Mouse (Mus musculus) CD4-positive helper T cell, adult 2 months (primary cell): ENCODE measurements around the gene Ppp1r1a.

Source experiments
- DNase-seq: peaks from one replicate; pipeline ENCODE4 v3.0.0-alpha.2; 2012; ENCODE audit warnings: low read depth, missing footprints, low spot score

Gene Ppp1r1a

GRCm38 (mm10) chr15:103537822-103538213 lies at the start of gene Ppp1r1a:
Gene Ppp1r1a (minus strand): TSS chr15:103538003.
- no peak for DNase-seq

- DNase-seq = no peak
Measured at GRCm38 (mm10) chr15:103585876-103586275, 48.1 kb upstream of the Ppp1r1a start.

DNA sequence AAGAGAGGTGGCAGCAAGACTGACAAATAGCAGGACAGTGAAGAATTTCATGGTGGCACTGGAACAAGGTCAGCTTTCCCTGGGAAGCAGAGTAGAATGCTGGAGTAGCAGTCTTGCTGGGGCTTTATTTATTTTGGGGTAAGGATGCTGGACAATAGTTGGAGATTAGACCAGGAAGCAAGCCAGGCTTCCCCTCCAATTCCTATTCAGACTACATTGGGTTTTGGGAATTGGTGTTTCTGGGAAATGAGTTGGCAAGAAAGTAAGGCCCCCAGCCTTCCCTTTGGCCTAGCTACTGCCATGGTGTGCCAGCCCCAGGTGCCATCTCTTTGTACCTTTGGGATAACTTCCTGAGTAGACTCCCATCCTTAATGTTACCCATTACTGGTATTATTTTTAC lies 27.2 kb upstream of the Ppp1r1a start, which contains the start of gene Glycam1:
Gene Glycam1, minus strand, starts transcription at position 101 of the 400 bp plus-strand sequence.
- no peak for DNase-seq

GRCm38 (mm10) chr15:103552096-103552690 lies 14.4 kb upstream of the Ppp1r1a start:
- DNase-seq = peak; percentile 39

DNA sequence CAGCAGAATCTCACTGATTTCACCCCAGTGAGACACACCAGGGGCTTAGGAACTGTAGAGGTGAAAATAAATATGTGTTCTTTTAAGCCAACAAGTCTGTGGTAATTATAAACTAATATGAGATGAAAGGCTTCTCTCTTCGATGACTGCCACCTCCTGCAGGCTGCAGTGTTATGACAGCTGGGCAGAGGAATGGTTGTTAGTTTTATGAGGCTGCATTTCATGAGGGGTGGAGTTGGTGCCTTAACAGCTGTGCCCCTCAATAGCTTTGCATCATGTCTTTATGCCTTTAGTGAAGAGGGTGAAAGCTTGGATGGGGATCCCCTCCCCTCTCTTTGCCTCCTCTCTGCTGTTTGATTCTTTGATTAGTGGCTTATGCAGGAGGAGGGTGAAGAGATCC lies 13.2 kb upstream of the Ppp1r1a start:
- DNase-seq = no peak

DNA sequence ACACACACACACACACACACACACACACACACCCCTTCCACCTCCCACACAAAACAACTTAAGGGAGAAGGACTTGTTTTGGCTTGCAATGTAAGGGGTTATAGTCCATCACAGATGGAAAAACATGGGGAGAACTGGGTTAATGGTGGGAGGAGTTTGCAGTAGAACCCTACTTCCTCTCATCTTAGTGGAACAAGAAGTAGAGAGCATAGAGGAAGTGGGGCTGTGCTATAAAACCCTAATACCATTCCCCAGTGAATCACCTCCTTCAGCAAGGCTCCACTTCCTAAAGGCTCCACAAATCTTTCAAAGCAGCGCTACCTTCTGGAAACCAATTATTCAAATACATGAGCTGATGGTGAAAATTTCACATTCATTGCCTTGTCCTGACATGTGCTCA lies 11.7 kb upstream of the Ppp1r1a start:
- DNase-seq = no peak

GRCm38 (mm10) chr15:103547983-103548382 lies 10.2 kb upstream of the Ppp1r1a start:
- DNase-seq = no peak

DNA sequence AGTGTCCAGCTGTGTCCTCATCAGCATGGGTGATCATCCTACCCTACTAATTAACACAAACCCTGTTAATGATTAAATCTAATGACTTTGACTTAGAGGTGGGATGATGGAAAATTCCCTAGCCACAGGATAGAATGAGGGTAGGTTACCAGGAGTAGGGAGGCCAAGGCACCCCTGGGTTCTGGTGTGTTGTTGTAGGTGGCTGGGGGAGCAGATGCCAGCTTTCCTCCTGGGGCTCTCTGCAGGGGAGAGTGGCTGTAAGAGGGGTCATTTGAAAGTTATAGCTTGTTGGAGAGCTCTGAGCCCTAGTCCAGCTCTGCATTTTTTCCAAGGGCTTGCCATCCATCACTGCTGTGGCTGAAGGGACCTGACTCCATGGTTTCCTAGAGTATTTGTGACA lies 4.7 kb upstream of the Ppp1r1a start:
- no peak for DNase-seq

DNA sequence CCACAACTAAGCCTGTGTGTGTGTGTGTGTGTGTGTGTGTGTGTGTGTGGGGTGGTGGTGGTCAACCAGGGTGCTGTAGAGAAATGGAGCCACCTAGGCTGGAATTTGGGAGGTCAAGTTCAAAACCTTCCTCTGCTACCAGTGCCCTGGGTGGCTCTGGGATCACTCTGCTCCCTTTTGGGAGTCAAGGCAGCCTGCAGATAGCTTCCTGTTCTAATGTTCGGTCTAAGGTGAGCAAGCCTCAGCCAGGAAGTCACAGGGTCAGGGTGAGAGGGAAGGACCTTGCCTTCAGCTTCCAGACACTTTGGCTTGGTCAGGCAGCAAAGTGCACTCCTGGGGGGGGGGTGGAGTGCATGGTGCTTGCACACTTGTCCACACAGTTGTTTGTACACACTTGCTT lies 2.8 kb upstream of the Ppp1r1a start:
- DNase-seq = no peak

DNA sequence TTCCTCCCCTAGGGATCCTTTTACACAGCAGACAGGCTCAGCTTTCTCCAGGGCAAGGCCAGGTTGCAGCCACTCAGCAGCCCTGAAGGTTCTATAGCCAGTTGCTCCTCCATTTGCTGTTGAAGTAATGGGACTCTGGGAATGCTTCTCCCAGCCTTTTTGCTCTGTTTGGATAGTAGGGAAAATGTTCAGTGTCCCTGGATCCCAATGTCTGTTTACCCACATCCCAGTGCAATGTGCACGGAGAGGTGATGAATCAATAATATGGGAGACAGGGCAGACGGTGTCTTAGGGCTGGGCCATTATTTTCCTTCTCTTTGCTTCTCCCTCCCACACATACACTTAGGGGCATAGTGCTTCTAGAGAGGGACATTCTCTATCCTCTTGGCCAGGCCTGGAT lies 1.5 kb upstream of the Ppp1r1a start:
- DNase-seq = no peak

GRCm38 (mm10) chr15:103537011-103537821 lies 587 bp downstream of the Ppp1r1a start:
- DNase-seq = no peak

DNA sequence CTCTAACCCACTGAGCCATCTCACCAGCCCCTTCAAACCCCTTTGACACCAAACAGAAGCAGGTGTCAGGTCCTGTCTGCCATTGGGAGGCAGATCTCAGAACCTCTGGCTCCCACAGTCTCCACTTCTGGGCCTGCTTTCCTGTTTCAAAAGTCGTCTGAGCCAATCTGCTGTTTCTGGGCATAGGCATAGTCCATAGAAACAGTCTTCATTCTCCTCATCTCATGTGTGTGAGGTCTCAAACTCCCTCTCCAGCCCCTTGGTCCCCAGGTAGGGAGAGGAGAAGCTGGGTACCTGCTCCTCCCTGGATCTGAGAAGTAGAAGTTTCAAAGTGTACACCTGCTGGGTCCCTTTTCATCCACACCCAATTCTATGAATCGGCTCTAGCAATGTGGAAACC lies 1.3 kb downstream of the Ppp1r1a start:
- DNase-seq = no peak

- no peak for DNase-seq
Measured at GRCm38 (mm10) chr15:103535786-103536185, 2.0 kb downstream of the Ppp1r1a start.

- no peak for DNase-seq
Measured at GRCm38 (mm10) chr15:103535030-103535429, 2.8 kb downstream of the Ppp1r1a start.

DNA sequence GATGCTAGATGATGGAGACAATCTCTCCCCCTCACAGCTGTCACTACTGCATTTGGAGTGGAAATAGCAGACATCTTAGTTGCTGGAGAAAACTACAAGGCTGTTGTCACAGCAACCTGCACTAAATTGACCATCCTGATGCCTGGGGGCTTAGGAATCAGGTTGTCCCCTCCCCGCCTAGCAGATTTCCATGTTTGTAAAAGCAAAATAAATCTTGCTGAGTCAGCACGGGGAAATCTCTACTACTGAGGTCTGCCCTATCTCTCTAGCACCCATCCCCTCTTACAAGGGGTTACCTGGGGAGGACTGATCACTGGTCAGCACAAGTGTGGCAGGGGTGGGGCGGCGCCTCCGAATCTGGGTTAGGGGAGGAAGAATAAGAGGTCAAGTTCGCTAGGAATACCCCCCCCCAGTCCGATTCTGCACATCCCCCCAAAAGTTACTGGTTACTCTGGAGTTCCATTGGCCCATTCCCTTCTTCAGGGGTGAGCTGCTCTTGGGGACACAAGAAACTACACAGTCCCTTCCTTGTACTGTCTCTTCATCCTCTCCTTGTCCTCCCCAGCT lies 3.7 kb downstream of the Ppp1r1a start:
- no peak for DNase-seq

DNA sequence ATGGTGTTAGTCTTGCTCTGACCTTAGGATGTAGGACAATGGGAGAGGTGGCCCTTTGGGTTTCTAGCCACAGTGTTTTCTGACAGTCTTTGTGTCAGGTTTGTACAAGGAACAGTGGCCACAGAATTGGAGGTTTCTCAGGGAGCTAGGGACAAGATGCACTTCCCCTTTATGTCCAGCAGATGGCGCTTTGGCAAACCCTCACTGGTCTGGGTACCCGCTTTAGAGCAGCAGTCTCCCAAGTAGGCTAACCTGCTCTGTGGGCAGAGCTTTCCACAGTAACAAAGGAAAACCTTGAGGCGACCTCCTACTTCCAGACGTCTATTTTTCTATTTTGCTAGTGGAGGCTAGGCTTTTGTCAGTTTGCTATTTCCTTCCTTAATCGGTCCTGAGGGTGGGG lies 7.4 kb downstream of the Ppp1r1a start:
- peak; percentile 26 for DNase-seq

GRCm38 (mm10) chr15:103523156-103523555 lies 14.6 kb downstream of the Ppp1r1a start:
- no peak for DNase-seq

- DNase-seq = no peak
Measured at GRCm38 (mm10) chr15:103522458-103523099, 15.2 kb downstream of the Ppp1r1a start.

GRCm38 (mm10) chr15:103519386-103520378 lies 18.1 kb downstream of the Ppp1r1a start:
- no peak for DNase-seq

DNA sequence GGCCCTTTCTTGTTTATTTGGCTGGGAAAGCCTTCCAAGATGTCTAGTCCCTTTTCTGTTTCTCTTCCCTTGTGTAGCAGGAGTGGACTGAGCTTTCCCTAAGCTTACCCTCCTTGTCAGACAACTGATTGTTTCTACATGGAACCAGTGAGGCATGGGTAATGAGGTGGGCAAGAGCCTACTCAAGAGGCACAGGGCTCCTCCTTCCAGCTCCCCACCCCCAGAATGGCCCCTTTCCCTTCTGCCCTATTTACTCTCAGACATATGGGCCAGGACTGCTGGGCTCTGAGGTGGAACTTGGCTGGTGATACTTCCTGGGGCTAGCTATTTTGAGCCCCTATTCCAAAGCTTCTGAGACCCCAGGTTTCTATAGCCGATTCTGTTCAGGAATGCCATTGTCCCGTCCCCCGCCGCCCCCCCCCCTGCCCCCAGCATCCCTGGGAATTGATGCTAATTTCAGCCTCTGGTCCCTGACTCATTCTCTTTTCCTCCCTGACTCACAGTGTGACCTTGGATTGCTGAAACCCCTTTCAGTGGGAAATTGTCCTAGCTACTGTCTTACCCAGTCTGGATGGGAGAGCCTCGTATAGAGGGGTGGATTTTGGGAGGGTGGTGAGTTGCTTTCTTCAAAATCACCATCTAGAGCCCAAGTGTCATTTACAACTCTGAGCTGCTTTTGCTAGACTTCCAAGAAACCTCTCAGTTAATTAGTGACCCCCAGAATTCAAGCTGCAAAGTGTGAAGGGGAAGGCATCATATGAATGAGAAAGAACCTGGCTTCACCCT lies 19.0 kb downstream of the Ppp1r1a start:
- DNase-seq = no peak
